Mouse (Mus musculus) left cerebral cortex, adult 9 months (tissue): ENCODE measurements around the gene Chn2.
A peak's percentile ranks its signal among the peaks of the same experiment; 100 is the strongest.

Experiments
- DNase-seq, 2 experiments: peaks; one replicate each; pipeline ENCODE4 v3.0.0; 2022; ENCODE audit warnings: low spot score in 2 of 2

The Chn2 gene

DNA sequence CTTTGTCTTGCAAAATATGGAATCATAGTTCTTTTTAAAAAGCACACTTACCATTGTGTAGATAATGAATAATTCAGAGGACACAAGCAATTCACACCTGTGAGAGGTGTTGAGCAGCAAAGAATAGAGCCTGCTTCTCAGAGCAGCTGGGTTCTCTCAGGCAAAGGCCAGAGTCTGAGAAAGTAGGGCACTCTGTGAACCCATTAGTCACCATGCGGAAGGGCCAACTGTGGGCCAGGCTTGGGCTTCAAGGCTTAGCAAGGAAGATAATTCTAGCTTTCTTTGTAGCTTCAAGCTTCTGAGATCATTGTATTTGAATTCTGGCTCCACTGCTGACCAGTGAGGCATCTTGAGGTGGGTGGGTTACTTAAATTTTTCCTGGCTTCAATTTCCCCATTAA lies 2.8 kb downstream of the Chn2 start:
- DNase-seq = no peak

DNA sequence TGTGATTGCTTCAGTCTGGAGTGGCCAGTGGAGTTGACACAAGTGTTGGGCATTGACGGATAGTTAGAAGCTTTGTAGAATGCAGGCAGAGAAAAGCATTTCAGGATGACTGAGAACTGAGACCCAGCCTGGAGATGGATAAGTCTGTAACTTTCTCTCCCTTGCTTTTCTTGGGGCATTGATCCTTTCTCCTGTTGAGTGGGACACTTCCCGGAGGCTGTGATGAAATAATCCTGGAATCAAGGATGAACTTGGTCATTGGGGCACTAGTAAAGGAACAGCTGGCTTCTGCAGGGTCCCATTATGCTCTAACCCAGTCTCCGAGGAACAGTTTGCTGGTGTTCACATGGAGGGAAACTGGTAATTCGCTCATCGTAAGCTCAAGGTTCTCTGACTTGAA lies 4.2 kb downstream of the Chn2 start:
- no peak for DNase-seq

GRCm38 (mm10) chr6:54045748-54046721 lies 6.7 kb downstream of the Chn2 start:
- DNase-seq = no peak

GRCm38 (mm10) chr6:54046884-54047747 lies 7.8 kb downstream of the Chn2 start:
- no peak for DNase-seq

DNA sequence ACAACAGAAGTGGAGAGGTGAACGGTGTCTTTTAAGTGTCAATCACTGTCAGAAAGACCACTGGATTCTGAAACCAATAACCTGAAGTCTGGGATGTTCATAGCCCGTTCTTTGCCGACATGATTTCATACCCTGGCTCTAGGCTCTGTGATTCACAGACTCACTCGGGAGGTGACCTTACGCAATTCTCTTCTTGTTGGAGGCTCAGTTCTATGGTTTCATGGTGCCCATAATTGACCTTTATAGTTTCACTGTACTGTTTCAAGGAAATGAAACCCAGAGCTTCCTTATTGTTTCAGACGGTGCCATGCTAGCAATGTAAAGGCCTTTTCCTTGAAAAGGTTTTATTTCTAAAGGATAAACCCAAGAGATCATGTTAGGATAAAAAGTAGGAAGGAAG lies 9.4 kb downstream of the Chn2 start:
- no peak for DNase-seq

DNA sequence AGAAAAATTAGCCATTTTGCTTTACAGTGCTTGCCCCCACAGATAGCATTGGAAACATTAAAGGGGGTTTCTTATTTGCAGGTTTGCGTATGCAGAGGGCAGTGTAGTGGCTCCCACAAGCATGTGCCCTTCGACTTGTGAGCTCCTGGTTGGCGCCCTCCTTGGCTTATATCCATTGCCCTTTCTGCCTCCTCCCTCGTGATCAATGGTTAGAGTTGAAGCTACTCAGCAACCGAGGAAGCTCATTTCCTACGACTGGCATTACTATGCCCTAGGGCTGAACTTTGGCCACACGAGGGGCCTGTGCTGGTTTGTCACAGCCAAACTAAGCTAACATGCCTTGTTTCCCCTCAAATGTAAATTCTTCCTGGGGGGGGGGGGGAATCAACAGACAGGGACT lies 11.8 kb downstream of the Chn2 start:
- no peak for DNase-seq

DNA sequence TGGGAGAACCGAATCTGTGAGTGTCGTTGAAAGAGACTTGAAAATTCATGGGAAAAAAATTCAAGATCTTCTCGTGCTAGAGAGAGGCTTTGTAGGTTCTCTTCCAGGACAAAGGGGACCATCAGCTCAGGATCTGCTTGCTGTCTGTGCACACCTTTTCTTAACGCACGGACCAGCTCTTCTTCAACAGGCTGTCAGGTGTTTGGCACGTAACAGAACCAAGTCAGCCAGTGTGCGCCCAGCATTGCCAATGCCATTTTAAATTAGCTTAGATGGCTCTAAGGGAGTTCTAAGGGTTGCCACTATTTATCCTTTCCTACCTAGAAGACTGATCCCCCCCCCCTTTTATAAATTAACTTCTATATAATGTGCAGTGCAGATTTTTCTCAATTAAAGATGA lies 12.8 kb downstream of the Chn2 start:
- no peak for DNase-seq

- no peak for DNase-seq
Observed at GRCm38 (mm10) chr6:54052666-54053065, 13.3 kb downstream of the Chn2 start.

GRCm38 (mm10) chr6:54053316-54053715 lies 14.0 kb downstream of the Chn2 start:
- DNase-seq = no peak

GRCm38 (mm10) chr6:54055387-54055786 lies 16.0 kb downstream of the Chn2 start:
- DNase-seq = no peak

DNA sequence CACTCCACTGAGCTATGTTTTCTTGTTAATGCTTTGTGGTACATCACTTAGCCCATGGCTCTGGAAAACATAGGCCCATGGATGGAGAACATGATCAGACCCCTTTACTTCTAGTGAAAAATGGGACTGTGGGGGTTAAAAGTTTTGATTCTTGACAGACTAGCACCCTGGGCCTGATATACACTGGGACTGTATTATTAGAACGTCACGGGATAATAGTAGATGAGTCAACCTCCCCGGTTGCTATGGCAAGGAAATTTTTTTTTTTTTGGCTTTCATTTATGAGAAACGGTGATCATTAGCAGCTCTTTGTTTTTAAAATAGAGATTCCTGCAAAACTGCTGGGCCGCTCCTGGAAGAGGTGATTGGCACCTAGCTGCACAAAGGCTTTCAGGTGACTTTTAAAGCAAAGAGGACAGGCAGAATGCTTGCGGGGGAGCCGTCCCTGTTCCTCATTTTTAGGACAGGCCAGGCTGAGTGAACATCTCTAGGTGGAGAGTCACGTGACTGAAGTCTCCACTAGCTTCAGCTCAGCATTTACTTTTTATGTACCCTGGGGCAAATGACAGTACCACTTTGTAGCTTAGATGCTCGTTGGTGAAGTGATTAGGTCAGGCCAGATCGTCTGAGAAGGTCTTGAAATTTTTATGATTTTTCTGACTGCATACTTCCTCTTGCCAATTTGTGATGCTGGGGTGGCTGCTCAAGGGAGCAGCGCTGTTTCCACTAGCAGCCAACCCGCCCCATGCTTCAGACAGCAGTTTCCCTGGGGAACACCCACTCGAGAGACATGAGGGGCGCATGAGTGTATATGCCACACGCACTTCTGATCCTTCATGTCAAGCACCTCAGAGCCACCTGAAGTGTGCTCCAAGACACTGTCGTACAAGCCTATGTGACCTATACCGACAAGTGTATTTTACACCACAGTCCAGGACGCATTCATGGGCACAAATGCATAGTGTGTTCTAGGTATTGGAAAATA lies 17.5 kb downstream of the Chn2 start:
- no peak for DNase-seq

- no peak for DNase-seq
Observed at GRCm38 (mm10) chr6:54057661-54058060, 18.3 kb downstream of the Chn2 start.

DNA sequence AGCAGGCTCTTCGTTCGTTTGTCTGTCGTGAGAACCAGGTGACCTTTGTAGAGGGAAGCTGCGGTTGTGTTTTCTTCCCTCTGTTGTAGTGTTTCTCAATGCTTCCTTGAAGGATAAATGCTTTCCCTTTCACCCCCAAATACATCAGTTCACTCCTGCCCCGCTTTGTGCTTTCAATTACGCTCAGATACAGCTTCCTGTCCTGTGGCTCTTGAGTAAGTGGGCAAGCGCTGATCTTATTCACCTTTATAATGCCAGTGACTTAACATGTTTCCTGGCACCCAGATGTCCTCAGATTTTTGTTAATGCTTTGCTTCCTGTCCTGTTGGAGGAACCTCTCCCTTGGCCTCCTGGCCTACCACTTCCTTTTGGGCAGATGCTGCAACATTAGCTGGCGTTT lies 19.5 kb downstream of the Chn2 start:
- no peak for DNase-seq

DNA sequence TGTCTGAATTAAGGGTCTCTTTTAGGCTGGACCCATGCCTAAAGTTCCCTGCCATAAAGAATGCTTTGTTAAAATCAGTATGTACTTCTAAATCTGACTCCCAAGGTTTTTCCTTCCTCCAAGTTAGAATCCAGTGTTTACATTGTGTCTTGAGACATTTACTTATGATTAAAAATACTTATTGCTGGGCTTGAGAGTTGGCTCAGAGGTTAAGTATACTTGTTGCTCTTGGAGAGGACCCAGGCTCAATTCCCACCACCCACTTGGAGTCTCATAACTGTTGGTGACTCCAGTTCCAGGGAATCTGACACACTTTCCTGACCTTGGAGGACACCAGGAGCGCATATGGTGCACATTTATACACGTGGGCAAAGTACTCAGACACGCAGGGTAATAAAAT lies 20.9 kb downstream of the Chn2 start:
- DNase-seq = no peak

- no peak for DNase-seq
Observed at GRCm38 (mm10) chr6:54061375-54061774, 22.0 kb downstream of the Chn2 start.

GRCm38 (mm10) chr6:54063878-54064277 lies 24.5 kb downstream of the Chn2 start:
- DNase-seq = no peak

DNA sequence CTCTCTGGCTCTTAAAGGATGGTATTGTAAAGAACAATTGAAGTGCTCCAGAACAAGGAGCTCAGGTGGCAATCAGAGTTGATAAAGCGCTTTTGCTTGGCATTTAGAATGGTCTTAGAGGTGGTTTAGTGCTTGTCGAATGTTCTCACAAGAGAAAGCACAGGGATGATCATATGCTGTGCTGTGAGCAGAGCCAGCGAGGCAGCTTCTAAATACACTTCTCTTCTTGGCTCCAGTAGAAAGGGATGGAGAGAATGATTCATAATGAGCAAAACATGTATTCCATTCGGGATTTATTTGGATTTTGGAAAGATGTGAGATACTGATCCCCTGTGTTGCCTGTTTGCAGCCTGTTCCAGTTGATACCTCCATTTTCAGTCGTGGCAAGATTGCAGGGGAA lies 28.0 kb downstream of the Chn2 start:
- no peak for DNase-seq

DNA sequence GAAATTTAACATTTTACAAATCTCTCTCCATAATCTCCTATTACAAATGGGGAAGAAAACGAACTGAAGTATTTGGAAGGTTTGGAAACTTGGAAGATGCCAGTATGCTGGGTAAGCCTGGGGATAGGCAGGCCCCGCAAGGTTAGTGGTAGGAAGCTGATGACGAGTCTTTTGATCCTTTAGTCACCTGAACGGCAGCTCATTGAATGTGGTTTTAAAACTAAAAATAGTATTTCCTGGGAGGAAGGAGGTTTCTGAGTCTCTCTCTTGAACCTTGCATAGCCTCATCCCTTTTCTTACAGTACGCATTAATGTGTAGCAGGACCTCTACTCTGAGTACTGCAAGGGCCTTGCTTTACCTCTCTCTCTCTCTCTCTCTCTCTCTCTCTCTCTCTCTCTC lies 29.5 kb downstream of the Chn2 start:
- no peak for DNase-seq

DNA sequence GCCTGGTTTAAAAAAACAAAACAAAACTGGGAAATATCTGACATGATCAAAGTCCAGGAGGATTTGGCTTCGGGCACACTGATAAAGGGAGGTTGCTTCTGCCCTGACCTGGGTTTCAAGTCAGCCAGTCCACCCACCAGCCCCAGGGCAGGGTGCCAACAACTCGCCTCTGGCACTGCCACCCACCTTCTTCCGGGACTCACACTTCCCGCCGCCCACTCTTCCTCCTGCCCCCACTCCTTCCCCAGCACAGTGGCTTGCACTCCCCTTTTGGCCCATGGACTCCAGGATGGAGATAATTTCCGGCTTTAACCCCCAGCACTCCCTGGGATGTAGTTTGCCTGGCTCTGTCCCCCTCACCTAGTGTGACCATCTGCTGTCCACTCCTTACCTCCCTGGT lies 31.4 kb downstream of the Chn2 start:
- peak in 1 of 2 experiments; percentile 44 for DNase-seq

GRCm38 (mm10) chr6:54071478-54071877 lies 32.1 kb downstream of the Chn2 start:
- no peak for DNase-seq

DNA sequence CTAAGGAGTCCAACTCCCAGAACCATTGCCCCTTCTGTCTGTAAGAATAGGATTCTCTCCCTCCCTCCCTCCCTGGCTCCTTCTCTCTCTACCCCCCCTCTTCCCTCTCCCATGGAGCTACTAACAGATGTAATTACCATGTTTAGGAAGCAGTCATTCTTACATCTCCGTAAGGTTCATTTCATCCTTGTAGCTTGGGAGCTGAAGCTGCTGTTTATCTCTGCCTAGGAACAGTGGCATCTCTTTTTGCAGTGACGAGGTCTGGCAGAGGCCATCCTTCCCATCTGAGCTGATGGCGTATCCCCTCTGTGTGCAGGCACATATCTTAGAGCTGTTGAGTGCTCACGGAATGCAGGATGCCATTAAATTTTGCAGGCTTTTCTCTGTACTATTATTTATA lies 35.1 kb downstream of the Chn2 start:
- no peak for DNase-seq

DNA sequence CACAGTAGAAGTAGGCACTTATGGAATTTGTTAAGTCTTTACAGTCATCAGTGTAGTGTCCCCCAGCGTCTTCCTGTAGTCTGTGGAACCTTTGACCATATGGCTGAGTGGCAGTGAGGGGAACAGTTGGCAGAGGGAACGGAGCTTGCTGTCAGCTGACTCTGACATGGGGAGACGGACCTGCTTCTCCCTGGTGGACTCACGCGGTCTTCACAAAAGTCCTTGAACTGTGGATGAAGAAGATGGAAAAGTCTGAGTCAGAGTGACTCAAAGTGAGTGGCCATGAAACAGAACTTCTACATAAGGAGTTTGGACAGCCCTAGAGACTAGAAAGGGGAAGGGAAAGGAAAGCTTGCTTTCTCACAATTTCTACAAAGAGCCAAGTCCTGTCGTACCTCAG lies 36.1 kb downstream of the Chn2 start:
- DNase-seq = no peak
